Mouse (Mus musculus) inflammation-experienced regulatory T-cells, adult 6 months (primary cell): ENCODE data around the gene Gm44503. TPM values are rescaled to one million over a fixed set of nuclear protein-coding genes. Genes with fewer than 3 reads are reported as not detected.

Experiments
- ATAC-seq: one replicate; pipeline ENCODE4 v1.8.0; 2017
- polyA plus RNA-seq, 3 experiments: library from polyadenylated mRNA; unstranded; fragments of 100-300 nt; shearing (Covaris generic); gene quantifications; one replicate each; pipeline ENCODE4 v1.2.1; 2017

The Gm44503 gene
- polyA plus RNA-seq, 3 experiments from 2014 or later: not detected

- ATAC-seq: no peak
These were observed 16.1 kb downstream of the Gm44503 start for GRCm38 (mm10) chr9:72974734-72975133.

GRCm38 (mm10) chr9:72975242-72975641, 16.6 kb downstream of the Gm44503 start:
- ATAC-seq: no peak

- ATAC-seq: no peak
These were observed 24.4 kb downstream of the Gm44503 start for GRCm38 (mm10) chr9:72983066-72983465.

- ATAC-seq: peak; percentile 95
These were observed 26.9 kb downstream of the Gm44503 start, which contains the start of the genes Ccpg1os and Ccpg1 for GRCm38 (mm10) chr9:72985250-72986220. Gene Ccpg1os (minus strand): TSS chr9:72985382. Gene Ccpg1 (plus strand): TSS chr9:72985429.

GRCm38 (mm10) chr9:72987703-72988102, 29.1 kb downstream of the Gm44503 start:
- no peak for ATAC-seq

GRCm38 (mm10) chr9:72988706-72989105, 30.1 kb downstream of the Gm44503 start:
- ATAC-seq: no peak

GRCm38 (mm10) chr9:72991420-72991819, 32.8 kb downstream of the Gm44503 start:
- ATAC-seq: no peak

- ATAC-seq: no peak
These were observed 33.9 kb downstream of the Gm44503 start for GRCm38 (mm10) chr9:72992576-72992975.

- ATAC-seq: no peak
These were observed 37.5 kb downstream of the Gm44503 start for GRCm38 (mm10) chr9:72996167-72996566.

- no peak for ATAC-seq
These were observed 38.2 kb downstream of the Gm44503 start for GRCm38 (mm10) chr9:72996806-72997205.

- no peak for ATAC-seq
These were observed 41.8 kb downstream of the Gm44503 start for GRCm38 (mm10) chr9:73000487-73000886.

GRCm38 (mm10) chr9:73001314-73002011, 42.8 kb downstream of the Gm44503 start:
- no peak for ATAC-seq

GRCm38 (mm10) chr9:73002177-73002576, 43.5 kb downstream of the Gm44503 start:
- no peak for ATAC-seq

GRCm38 (mm10) chr9:73004076-73004475, 45.4 kb downstream of the Gm44503 start:
- no peak for ATAC-seq

GRCm38 (mm10) chr9:73005106-73005505, 46.5 kb downstream of the Gm44503 start:
- ATAC-seq: no peak

- no peak for ATAC-seq
These were observed 47.5 kb downstream of the Gm44503 start for GRCm38 (mm10) chr9:73006175-73006574.

GRCm38 (mm10) chr9:73008384-73008783, 49.7 kb downstream of the Gm44503 start:
- ATAC-seq: no peak

GRCm38 (mm10) chr9:73012629-73013028, 54.0 kb downstream of the Gm44503 start:
- no peak for ATAC-seq

- ATAC-seq: no peak
These were observed 56.1 kb downstream of the Gm44503 start for GRCm38 (mm10) chr9:73014724-73015123.

- ATAC-seq: no peak
These were observed 61.2 kb downstream of the Gm44503 start for GRCm38 (mm10) chr9:73019841-73020240.

GRCm38 (mm10) chr9:73020566-73021097, 62.0 kb downstream of the Gm44503 start:
- ATAC-seq: no peak

GRCm38 (mm10) chr9:73025818-73026636, 67.4 kb downstream of the Gm44503 start:
- ATAC-seq: no peak
